Mouse (Mus musculus): Measurements from ENCODE around the gene Tgif1.

GRCm38 (mm10) chr17:70847086-70847485 is 6.3 kb downstream of the Tgif1 start:
- peak; percentile 68 for TF ChIP-seq CTCF (IDR thresholded peaks at IDR 0.05; ENCODE audit: low read depth)
- no peak for TF ChIP-seq EP300 (IDR thresholded peaks at IDR 0.05; ENCODE audit: low read depth)

Data from liver, postnatal 0 days (tissue).